Mouse (Mus musculus) left cerebral cortex, adult 18-20 months (tissue): ENCODE results near the gene Clip3. TPM values are rescaled to one million over a fixed set of nuclear protein-coding genes. Genes with fewer than 3 reads are reported as not detected.

Source experiments
- DNase-seq, 2 experiments: peaks; one replicate each; pipeline ENCODE4 v3.0.0; 2021 to 2022; ENCODE audit warnings: low spot score in 2 of 2, mixed read lengths in 1 of 2
- long read RNA-seq, 2 experiments: library from polyadenylated mRNA; stranded (forward); transcript quantifications; one replicate each; pipeline ENCODE4 v2.0.0; 2021
- total RNA-seq, 2 experiments: library from RNA; stranded (reverse); gene quantifications; 2 replicates each; pipeline ENCODE4 v1.2.3; 2021

The Clip3 gene
- total RNA-seq = 100 to 1,000 TPM; 443 to 457 TPM
- long read RNA-seq, experiment 1, transcript Clip3-204 (3 exons, 647 nt) = major isoform, 5 of 172 reads
- long read RNA-seq, experiment 1, partial matches to known transcripts = 123 of 172 reads
- long read RNA-seq, experiment 1, other reads (novel, unspliced or antisense) = 43 of 172 reads
- long read RNA-seq, experiment 2, partial matches to known transcripts = 41 of 100 reads
- long read RNA-seq, experiment 2, other reads (novel, unspliced or antisense) = 55 of 100 reads

GRCm38 (mm10) chr7:30291215-30292131 lies at the start of gene Clip3:
Gene Clip3 (plus strand): TSS chr7:30291728.
- DNase-seq = peak; percentile 93

- no peak for DNase-seq
Measured at GRCm38 (mm10) chr7:30251956-30252954, 39.3 kb upstream of the Clip3 start.

GRCm38 (mm10) chr7:30265041-30265440 lies 26.5 kb upstream of the Clip3 start:
- DNase-seq = no peak

GRCm38 (mm10) chr7:30265531-30265930 lies 26.0 kb upstream of the Clip3 start:
- DNase-seq = no peak

- DNase-seq = no peak
Measured at GRCm38 (mm10) chr7:30265935-30266334, 25.6 kb upstream of the Clip3 start.

GRCm38 (mm10) chr7:30266780-30267179 lies 24.7 kb upstream of the Clip3 start:
- no peak for DNase-seq

GRCm38 (mm10) chr7:30269641-30270040 lies 21.9 kb upstream of the Clip3 start:
- no peak for DNase-seq

- no peak for DNase-seq
Measured at GRCm38 (mm10) chr7:30274383-30274782, 17.1 kb upstream of the Clip3 start.

- DNase-seq = no peak
Measured at GRCm38 (mm10) chr7:30278911-30279310, 12.6 kb upstream of the Clip3 start.

GRCm38 (mm10) chr7:30279536-30279935 lies 12.0 kb upstream of the Clip3 start:
- DNase-seq = no peak

- DNase-seq = peak; percentile 81 to 91
Measured at GRCm38 (mm10) chr7:30279951-30280669, 11.4 kb upstream of the Clip3 start, which contains the start of the genes Thap8 and Wdr62. Gene Thap8 (plus strand): TSS chr7:30280094. Gene Wdr62 (minus strand): TSS chr7:30280419.

- DNase-seq = peak; percentile 80 to 84
Measured at GRCm38 (mm10) chr7:30280670-30281138, 10.8 kb upstream of the Clip3 start.

GRCm38 (mm10) chr7:30281522-30281921 lies 10.0 kb upstream of the Clip3 start:
- no peak for DNase-seq

GRCm38 (mm10) chr7:30282740-30283139 lies 8.8 kb upstream of the Clip3 start:
- DNase-seq = no peak

- DNase-seq = no peak
Measured at GRCm38 (mm10) chr7:30286701-30287410, 4.7 kb upstream of the Clip3 start.

GRCm38 (mm10) chr7:30288046-30288445 lies 3.5 kb upstream of the Clip3 start:
- DNase-seq = no peak

GRCm38 (mm10) chr7:30289071-30289713 lies 2.3 kb upstream of the Clip3 start:
- DNase-seq = no peak

GRCm38 (mm10) chr7:30289714-30290399 lies 1.7 kb upstream of the Clip3 start:
- DNase-seq = peak in 1 of 2 experiments; percentile 29
